ENCODE assay signal across 8 mouse cellular contexts in genomic region chr7:126707442-126708174, GRCm38 (mm10). TPM values are rescaled to one million over a fixed set of nuclear protein-coding genes. Genes with fewer than 3 reads are reported as not detected.
DNase-seq lines count a peak whose midpoint lies in the region; ATAC-seq and TF ChIP-seq lines count a peak whose summit lies in the region.

Coro1a (minus strand) TSS chr7:126707787.

- TF ChIP-seq POLR2A in cerebellum, adult 2 months (IDR thresholded peaks at IDR 0.05; ENCODE audit: borderline replicate concordance, insufficient read depth, low read length), result no peak
- TF ChIP-seq POLR2A in MEL (IDR thresholded peaks at IDR 0.05; ENCODE audit: control insufficient read depth in 1 of 2, insufficient read depth in 1 of 2, low read depth in 1 of 2, low read length in 2 of 2, poor library complexity in 1 of 2), result peak; percentile 29 to 67; a peak in 2 of 4 replicates

- peak in 1 of 2 experiments; percentile 54; a peak in 1 of 4 replicates for TF ChIP-seq EP300 in MEL (IDR thresholded peaks at IDR 0.05; ENCODE audit: low read depth in 1 of 2, low read length in 2 of 2)

- H3K9ac ChIP-seq in MEL (ENCODE audit: control insufficient read depth, low read depth, low read length, poor library complexity, severe bottlenecking), result peak within 1 kb of the TSS; percentile 72
- no peak within 1 kb of the TSS for H3K9ac ChIP-seq in forebrain, postnatal 0 days
- H3K9ac ChIP-seq in midbrain, embryonic 12.5 days (replicated peaks), result no peak within 1 kb of the TSS

- no peaks in the 10 kb centered on the region for H3K27me3 ChIP-seq in cerebellum, adult 2 months (ENCODE audit: control insufficient read depth, insufficient read depth, low read length)
- H3K27me3 ChIP-seq in MEL (ENCODE audit: control insufficient read depth in 1 of 2, insufficient read depth in 2 of 2, low read length in 2 of 2), result no peaks in the 10 kb centered on the region; a peak in 1 of 4 replicates
- H3K27me3 ChIP-seq in forebrain, postnatal 0 days (ENCODE audit: insufficient read depth, low read length), result no peaks in the 10 kb centered on the region
- H3K27me3 ChIP-seq in midbrain, embryonic 12.5 days, result peaks cover 25% of the 10 kb centered on the region

- 90% methylated on average over 19 of the region's 19 CpGs for WGBS in cerebellum, adult 2 months
- 93% methylated on average over 19 of the region's 19 CpGs for WGBS in forebrain, postnatal 0 days
- 94% methylated on average over 16 of the region's 19 CpGs for WGBS in midbrain, embryonic 12.5 days

- intact Hi-C loops in left cerebral cortex, postnatal 10 days (cut with DNase I), result no loop called here

- H3K36me3 ChIP-seq in MEL (ENCODE audit: control insufficient read depth in 1 of 2, insufficient read depth in 2 of 2, low read length in 2 of 2), result peaks cover 0 to 12% of the 10 kb centered on the region in 2 experiments; a peak in 2 of 4 replicates
- H3K36me3 ChIP-seq in forebrain, postnatal 0 days (ENCODE audit: insufficient read depth), result no peaks in the 10 kb centered on the region
- H3K36me3 ChIP-seq in midbrain, embryonic 12.5 days, result no peaks in the 10 kb centered on the region

- TF ChIP-seq CTCF in cerebellum, adult 2 months (IDR thresholded peaks at IDR 0.05; ENCODE audit: borderline replicate concordance, insufficient read depth, low read depth, low read length), result no peak
- TF ChIP-seq CTCF in MEL (IDR thresholded peaks at IDR 0.05 in 2 of 3, conservative IDR thresholded peaks at IDR 0.05 in 1 of 3; ENCODE audit: control insufficient read depth in 1 of 3, insufficient read depth in 1 of 3, low read depth in 2 of 3, low read length in 3 of 3, poor library complexity in 1 of 3, severe bottlenecking in 1 of 3), result no peak
- no peak for TF ChIP-seq CTCF in forebrain, postnatal 0 days (IDR thresholded peaks at IDR 0.05; ENCODE audit: low read depth)

- no peaks in the 10 kb centered on the region for H3K9me3 ChIP-seq in MEL (replicated peaks; ENCODE audit: insufficient read depth, low read length)
- no peaks in the 10 kb centered on the region for H3K9me3 ChIP-seq in forebrain, postnatal 0 days (ENCODE audit: low read length)
- H3K9me3 ChIP-seq in midbrain, embryonic 12.5 days, result no peaks in the 10 kb centered on the region

- H3K27ac ChIP-seq in cerebellum, adult 2 months (ENCODE audit: insufficient read depth, low read length), result no peak within 1 kb of the TSS
- H3K27ac ChIP-seq in MEL (ENCODE audit: control insufficient read depth, low read depth, low read length), result peak within 1 kb of the TSS; percentile 89
- no peak within 1 kb of the TSS for H3K27ac ChIP-seq in forebrain, postnatal 0 days (ENCODE audit: low read depth, low read length)
- H3K27ac ChIP-seq in midbrain, embryonic 12.5 days (replicated peaks), result no peak within 1 kb of the TSS

- no peak for DNase-seq in cerebellum, adult 2 months
- DNase-seq in cerebellum, adult 18-20 months, result no peak
- peak; percentile 91 for DNase-seq in MEL (ENCODE audit: low read depth, low spot score)
- no peak for DNase-seq in forebrain, postnatal 0 days
- no peak for DNase-seq in left cerebral cortex, postnatal 10 days (ENCODE audit: extremely low spot score in 1 of 2, low spot score in 2 of 2)
- DNase-seq in thymus, postnatal 4 days, result peak; percentile 81
- DNase-seq in cerebellum, postnatal 25 days, result no peak

- no peak for ATAC-seq in forebrain, postnatal 0 days
- no peak for ATAC-seq in midbrain, embryonic 12.5 days (ENCODE audit: low FRiP score, low read depth)

- peaks cover 14% of the 10 kb centered on the region for H3K79me2 ChIP-seq in MEL (ENCODE audit: control insufficient read depth, insufficient read depth, low read length, poor library complexity)

- H3K4me2 ChIP-seq in forebrain, postnatal 0 days (ENCODE audit: low read depth), result no peak within 1 kb of the TSS
- no peak within 1 kb of the TSS for H3K4me2 ChIP-seq in midbrain, embryonic 12.5 days (replicated peaks)

- peaks cover 4% of the 10 kb centered on the region for H3K4me1 ChIP-seq in cerebellum, adult 2 months (ENCODE audit: control insufficient read depth, insufficient read depth, low read length)
- H3K4me1 ChIP-seq in MEL (ENCODE audit: control insufficient read depth in 1 of 2, insufficient read depth in 2 of 2, low read length in 2 of 2), result peaks cover 4 to 22% of the 10 kb centered on the region in 2 experiments; a peak in 3 of 4 replicates
- 0 out of 2 replicates have a peak, but pooled peaks cover 6% of the 10 kb centered on the region for H3K4me1 ChIP-seq in forebrain, postnatal 0 days (ENCODE audit: insufficient read depth)
- H3K4me1 ChIP-seq in midbrain, embryonic 12.5 days, result peaks cover 20% of the 10 kb centered on the region

- H3K4me3 ChIP-seq in cerebellum, adult 2 months (replicated peaks; ENCODE audit: insufficient read depth, low read depth, low read length), result no peak within 1 kb of the TSS
- peak within 1 kb of the TSS; percentile 48 to 52 for H3K4me3 ChIP-seq in MEL (ENCODE audit: control insufficient read depth in 1 of 2, insufficient read depth in 1 of 2, low read depth in 2 of 2, low read length in 2 of 2)
- H3K4me3 ChIP-seq in forebrain, postnatal 0 days (ENCODE audit: low read depth, low read length), result no peak within 1 kb of the TSS
- no peak within 1 kb of the TSS for H3K4me3 ChIP-seq in midbrain, embryonic 12.5 days

- TF ChIP-seq RAD21 in MEL (IDR thresholded peaks at IDR 0.05; ENCODE audit: low read depth, low read length), result no peak

TF ChIP-seq in MEL, 35 proteins besides CTCF, POLR2A, EP300 and RAD21:
- TF ChIP-seq MEF2A (IDR thresholded peaks at IDR 0.05; ENCODE audit: extremely low read depth, insufficient replicate concordance, low read depth, low read length, poor library complexity, severe bottlenecking) (no peak), USF2 (IDR thresholded peaks at IDR 0.05; ENCODE audit: borderline replicate concordance in 1 of 2, insufficient read depth in 1 of 2, low read depth in 1 of 2, low read length in 2 of 2) (no peak), KAT2A (conservative IDR thresholded peaks at IDR 0.05; ENCODE audit: low read depth, low read length) (no peak), MAFK (IDR thresholded peaks at IDR 0.05; ENCODE audit: borderline replicate concordance, low read depth, low read length) (no peak), ETS1 (IDR thresholded peaks at IDR 0.05; ENCODE audit: low read depth, low read length) (no peak), HCFC1 (IDR thresholded peaks at IDR 0.05; ENCODE audit: low read depth, low read length) (peak; percentile 49), USF1 (IDR thresholded peaks at IDR 0.05; ENCODE audit: low read depth, low read length) (no peak), POLR2AphosphoS5 (IDR thresholded peaks at IDR 0.05; ENCODE audit: borderline replicate concordance, low read depth, low read length) (no peak), TBP (IDR thresholded peaks at IDR 0.05; ENCODE audit: low read depth, low read length) (peak; percentile 55), ELF1 (IDR thresholded peaks at IDR 0.05; ENCODE audit: low read depth, low read length) (no peak; the same call in 1 of the 2 replicates), MYC (IDR thresholded peaks at IDR 0.05; ENCODE audit: low read depth, low read length) (no peak), NELFE (IDR thresholded peaks at IDR 0.05; ENCODE audit: low read depth, low read length) (no peak), MAX (IDR thresholded peaks at IDR 0.05; ENCODE audit: low read length) (no peak; the same call in 1 of the 2 replicates), TAL1 (IDR thresholded peaks at IDR 0.05; ENCODE audit: low read length) (peak; percentile 65), TCF12 (IDR thresholded peaks at IDR 0.05; ENCODE audit: low read depth, low read length) (peak; percentile 60; the same call in 1 of the 2 replicates), E2F4 (IDR thresholded peaks at IDR 0.05; ENCODE audit: borderline replicate concordance, low read depth, low read length) (no peak), MAZ (IDR thresholded peaks at IDR 0.05; ENCODE audit: low read depth, low read length) (0 out of 2 replicates have a peak, but pooled peaks have one; percentile 34), JUND (IDR thresholded peaks at IDR 0.05; ENCODE audit: low read depth, low read length) (no peak), GABPA (IDR thresholded peaks at IDR 0.05; ENCODE audit: low read depth, low read length) (no peak), SIN3A (IDR thresholded peaks at IDR 0.05; ENCODE audit: low read length) (peak; percentile 64), ZC3H11A (IDR thresholded peaks at IDR 0.05; ENCODE audit: low read depth, low read length) (no peak), NRF1 (IDR thresholded peaks at IDR 0.05; ENCODE audit: insufficient read depth, low read depth, low read length, poor library complexity, severe bottlenecking) (peak; percentile 60), SMC3 (IDR thresholded peaks at IDR 0.05; ENCODE audit: low read depth, low read length) (no peak), GATA1 (IDR thresholded peaks at IDR 0.05; ENCODE audit: low read depth, low read length) (0 out of 2 replicates have a peak, but pooled peaks have one; percentile 17), MXI1 (IDR thresholded peaks at IDR 0.05; ENCODE audit: low read depth, low read length) (peak; percentile 51; the same call in 1 of the 2 replicates), MYB (IDR thresholded peaks at IDR 0.05; ENCODE audit: low read depth, low read length) (no peak), BHLHE40 (IDR thresholded peaks at IDR 0.05; ENCODE audit: borderline replicate concordance, low read depth, low read length) (no peak), ZNF384 (IDR thresholded peaks at IDR 0.05; ENCODE audit: low read depth, low read length) (no peak), UBTF (IDR thresholded peaks at IDR 0.05; ENCODE audit: borderline replicate concordance, insufficient read depth, low read depth, low read length) (no peak), POLR2AphosphoS2 (IDR thresholded peaks at IDR 0.05; ENCODE audit: low read length) (no peak), CHD2 (IDR thresholded peaks at IDR 0.05; ENCODE audit: low read length) (no peak)

RNA-seq across cellular contexts. Expression of gene Coro1a, which starts in this region (rescaled TPM):
- 110 and 126 TPM in 2 replicates for polyA plus RNA-seq in cerebellum, adult 2 months (2012; rRNA removed)
- 195 and 279 TPM in 2 replicates for total RNA-seq in MEL (2012; rRNA removed)
- 100 to 1,000 TPM in 1 of 2 experiments, not detected in 1; 204 TPM for polyA plus RNA-seq in MEL (2012; ENCODE audit: insufficient read depth in 1 of 2, insufficient read length in 2 of 2, low read depth in 1 of 2, low replicate concordance in 2 of 2, missing spikeins in 1 of 2)
- total RNA-seq in forebrain, postnatal 0 days (2014; rRNA removed), result 121 and 169 TPM in 2 replicates
- polyA plus RNA-seq in forebrain, postnatal 0 days (2015; fragmentation: Nextera tagmentation; extraction: Ambion mirVana), result 118 and 146 TPM in 2 replicates
- total RNA-seq in left cerebral cortex, postnatal 10 days (2021), result 100 to 1,000 TPM; 178 to 199 TPM
- polyA plus RNA-seq in midbrain, embryonic 12.5 days (2016; fragmentation: Nextera tagmentation; extraction: Ambion mirVana), result 60.8 and 65.9 TPM in 2 replicates

Comparison
In these comparisons a context has a peak if more than half of its experiments do, and no peak if none do; other contexts are left out.
1. DNase-seq: peak in MEL (single experiment) and thymus, postnatal 4 days (single experiment); none in cerebellum, adult 2 months (0 of 2), cerebellum, adult 18-20 months (0 of 2), forebrain, postnatal 0 days (single experiment), left cerebral cortex, postnatal 10 days (0 of 2) and cerebellum, postnatal 25 days (0 of 2).
2. H3K4me3 ChIP-seq: peak in MEL (2 of 2); none in cerebellum, adult 2 months (single experiment), forebrain, postnatal 0 days (single experiment) and midbrain, embryonic 12.5 days (single experiment).